Mouse (Mus musculus) ES-Bruce4 (cell line): ENCODE measurements around the gene Rbpjl.

Experiments used
- CTCF ChIP-seq: IDR thresholded peaks from one replicate; pipeline ENCODE4 v1.8.1; 2011; ENCODE audit warnings: low read depth, low read length
- POLR2A ChIP-seq: IDR thresholded peaks from one replicate; pipeline ENCODE4 v1.8.1; 2011; ENCODE audit warnings: low read length; ENCODE audit not compliant: insufficient read depth

DNA sequence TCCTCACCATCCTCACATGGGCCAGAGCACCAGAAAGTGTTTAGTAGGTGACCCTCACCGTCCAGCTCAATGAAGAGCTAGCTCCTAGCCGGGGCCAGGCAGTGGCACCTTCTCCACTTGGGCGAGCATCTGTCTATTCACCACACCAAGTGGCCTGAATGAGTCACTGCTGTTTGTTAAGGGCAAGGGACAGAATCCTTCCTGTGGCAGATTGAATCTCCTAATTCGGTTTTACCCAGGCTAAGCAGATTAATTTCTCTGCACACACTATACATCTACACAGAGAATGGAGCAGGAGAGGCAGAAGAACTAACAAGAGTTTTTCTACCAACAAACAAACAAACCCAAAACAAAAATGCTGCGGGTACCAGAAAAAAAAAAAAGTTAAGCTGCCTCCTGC lies 24.0 kb downstream of the Rbpjl start:
- TF ChIP-seq CTCF: no peak
- no peak for TF ChIP-seq POLR2A
